Mouse (Mus musculus) midbrain, embryonic 14.5 days (tissue): ENCODE results near the gene Pygm. TPM values are rescaled to one million over a fixed set of nuclear protein-coding genes. Genes with fewer than 3 reads are reported as not detected.

ENCODE experiments used
- ATAC-seq: fragments of 200-750 bp; cut with Nextera tagmentation; 2 replicates; pipeline ENCODE4 v1.8.0; 2017; ENCODE audit warnings: moderate number of reproducible peaks, moderate library complexity; ENCODE audit not compliant: low FRiP score, low TSS enrichment
- DNase-seq: peaks from one replicate; pipeline ENCODE4 v3.0.0-alpha.2; 2015
- H3K27ac ChIP-seq: fragments of 300-500 bp; sonication (generic); replicated peaks from 2 replicates; pipeline ENCODE4 v1.5.1; 2014; ENCODE audit warnings: mild to moderate bottlenecking, low read depth, low read length, moderate library complexity
- H3K27me3 ChIP-seq: fragments of 300-500 bp; sonication (generic); 2 replicates; pipeline ENCODE4 v1.6.1; 2014; ENCODE audit warnings: low read length, control low read depth, mixed read lengths; ENCODE audit not compliant: control insufficient read depth, insufficient read depth
- H3K36me3 ChIP-seq: fragments of 300-500 bp; sonication (generic); 2 replicates; pipeline ENCODE4 v1.6.1; 2014; ENCODE audit warnings: low read length, control low read depth; ENCODE audit not compliant: control insufficient read depth, insufficient read depth
- H3K4me1 ChIP-seq: fragments of 300-500 bp; sonication (generic); 2 replicates; pipeline ENCODE4 v1.6.1; 2014; ENCODE audit warnings: mild to moderate bottlenecking, antibody characterized with exemption, low read length, control low read depth; ENCODE audit not compliant: control insufficient read depth, insufficient read depth
- H3K4me2 ChIP-seq: fragments of 300-500 bp; sonication (generic); 2 replicates; pipeline ENCODE4 v1.6.1; 2014; ENCODE audit warnings: mild to moderate bottlenecking, low read length, moderate library complexity
- H3K4me3 ChIP-seq: fragments of 300-500 bp; sonication (generic); replicated peaks from 2 replicates; pipeline ENCODE4 v1.5.1; 2014; ENCODE audit warnings: low read depth, low read length
- H3K9ac ChIP-seq: fragments of 300-500 bp; sonication (generic); replicated peaks from 2 replicates; pipeline ENCODE4 v1.6.1; 2014; ENCODE audit warnings: mild to moderate bottlenecking, low read length, moderate library complexity
- H3K9me3 ChIP-seq: fragments of 300-500 bp; sonication (generic); 2 replicates; pipeline ENCODE4 v1.6.1; 2016; ENCODE audit warnings: low read length, control low read depth, mixed read lengths; ENCODE audit not compliant: control insufficient read depth
- WGBS: fragments of 180-500 bp; shearing (Covaris S2); extraction: QIAGEN DNeasy Blood & Tissue Kit; methylation state at CpG from one replicate; pipeline ENCODE4 v1.1.7; 2014; 5-methylcytosine and 5-hydroxymethylcytosine counted together
- polyA plus RNA-seq: library from polyadenylated mRNA; unstranded; fragments of >200 nt; fragmentation: Nextera tagmentation; extraction: Ambion mirVana; gene quantifications from 2 replicates; pipeline ENCODE4 v1.2.1, GENCODE M21; 2014

Gene Pygm
- polyA plus RNA-seq, 1 experiment from 2014 or later = 2.9 TPM

GRCm38 (mm10) chr19:6340524-6341452 lies 43.4 kb upstream of the Pygm start, which contains the start of gene Map4k2:
TSS of gene Map4k2 (plus strand) at chr19:6341135.
- peaks cover 75% of the 10 kb centered on the region for H3K36me3 ChIP-seq
- no peaks in the 10 kb centered on the region for H3K9me3 ChIP-seq
- peak within 1 kb of the TSS; percentile 84 for H3K4me2 ChIP-seq
- ATAC-seq = peak; percentile 69
- no peak within 1 kb of the TSS for H3K27ac ChIP-seq
- WGBS = 6% methylated on average over 72 of the region's 72 CpGs
- H3K9ac ChIP-seq = peak within 1 kb of the TSS; percentile 68
- H3K4me1 ChIP-seq = peaks cover 20% of the 10 kb centered on the region
- DNase-seq = peak; percentile 80
- H3K27me3 ChIP-seq = no peaks in the 10 kb centered on the region
- H3K4me3 ChIP-seq = peak within 1 kb of the TSS; percentile 47

GRCm38 (mm10) chr19:6341453-6342077 lies 42.6 kb upstream of the Pygm start:
- no peak for DNase-seq
- no peak for ATAC-seq
- Histone ChIP-seq H3K27ac (no peak overlapping the region), H3K9ac (peak overlapping the region; percentile 68), H3K4me2 (peak overlapping the region; percentile 84), H3K4me1 (peaks cover 13% of the 10 kb centered on the region), H3K4me3 (peak overlapping the region; percentile 47), H3K27me3 (no peaks in the 10 kb centered on the region), H3K9me3 (no peaks in the 10 kb centered on the region), H3K36me3 (peaks cover 83% of the 10 kb centered on the region)
- 12% methylated on average over 23 of the region's 23 CpGs for WGBS

- Histone ChIP-seq H3K27me3 (no peaks in the 10 kb centered on the region), H3K9me3 (no peaks in the 10 kb centered on the region), H3K27ac (no peak overlapping the region), H3K4me2 (peak overlapping the region; percentile 84; the same call in 1 of the 2 replicates), H3K4me3 (no peak overlapping the region), H3K36me3 (peaks cover 86% of the 10 kb centered on the region), H3K4me1 (peaks cover 8% of the 10 kb centered on the region; the same call in 1 of the 2 replicates), H3K9ac (no peak overlapping the region)
- ATAC-seq (no peak), DNase-seq (no peak)
- 78% methylated on average over 5 of the region's 5 CpGs for WGBS
These were observed 41.8 kb upstream of the Pygm start for GRCm38 (mm10) chr19:6342276-6342933.

GRCm38 (mm10) chr19:6343066-6343925 lies 40.9 kb upstream of the Pygm start:
- no peak overlapping the region for H3K4me2 ChIP-seq
- H3K27me3 ChIP-seq = no peaks in the 10 kb centered on the region
- peaks cover 8% of the 10 kb centered on the region; the same call in 1 of the 2 replicates for H3K4me1 ChIP-seq
- ATAC-seq = no peak
- H3K9me3 ChIP-seq = no peaks in the 10 kb centered on the region
- no peak overlapping the region for H3K27ac ChIP-seq
- 89% methylated on average over 19 of the region's 19 CpGs for WGBS
- no peak for DNase-seq
- H3K36me3 ChIP-seq = peaks cover 81% of the 10 kb centered on the region
- no peak overlapping the region for H3K9ac ChIP-seq
- H3K4me3 ChIP-seq = no peak overlapping the region

- no peaks in the 10 kb centered on the region for H3K9me3 ChIP-seq
- H3K4me3 ChIP-seq = no peak overlapping the region
- H3K4me1 ChIP-seq = peaks cover 8% of the 10 kb centered on the region; the same call in 1 of the 2 replicates
- no peak for DNase-seq
- H3K36me3 ChIP-seq = peaks cover 81% of the 10 kb centered on the region
- 86% methylated on average over 5 of the region's 5 CpGs for WGBS
- no peak for ATAC-seq
- no peak overlapping the region for H3K4me2 ChIP-seq
- no peaks in the 10 kb centered on the region for H3K27me3 ChIP-seq
- H3K9ac ChIP-seq = no peak overlapping the region
- no peak overlapping the region for H3K27ac ChIP-seq
These were observed 40.2 kb upstream of the Pygm start for GRCm38 (mm10) chr19:6343996-6344395.

GRCm38 (mm10) chr19:6346023-6346422 lies 38.2 kb upstream of the Pygm start:
- H3K4me1 ChIP-seq = peaks cover 4% of the 10 kb centered on the region; the same call in 1 of the 2 replicates
- no peak overlapping the region for H3K4me3 ChIP-seq
- no peak overlapping the region for H3K27ac ChIP-seq
- no peak for ATAC-seq
- no peaks in the 10 kb centered on the region for H3K27me3 ChIP-seq
- H3K9ac ChIP-seq = no peak overlapping the region
- no peak for DNase-seq
- no peaks in the 10 kb centered on the region for H3K9me3 ChIP-seq
- no peak overlapping the region for H3K4me2 ChIP-seq
- WGBS = 96% methylated on average over 5 of the region's 5 CpGs
- H3K36me3 ChIP-seq = peaks cover 79% of the 10 kb centered on the region

GRCm38 (mm10) chr19:6346661-6347060 lies 37.5 kb upstream of the Pygm start:
- no peaks in the 10 kb centered on the region for H3K9me3 ChIP-seq
- H3K27ac ChIP-seq = no peak overlapping the region
- ATAC-seq (no peak), DNase-seq (no peak)
- no peak overlapping the region for H3K4me3 ChIP-seq
- H3K9ac ChIP-seq = no peak overlapping the region
- H3K4me2 ChIP-seq = no peak overlapping the region
- 90% methylated on average over 10 of the region's 10 CpGs for WGBS
- H3K36me3 ChIP-seq = peaks cover 85% of the 10 kb centered on the region
- H3K4me1 ChIP-seq = no peaks in the 10 kb centered on the region
- H3K27me3 ChIP-seq = no peaks in the 10 kb centered on the region

- 92% methylated on average over 4 of the region's 4 CpGs for WGBS
- H3K27me3 ChIP-seq = no peaks in the 10 kb centered on the region
These were observed 36.6 kb upstream of the Pygm start for GRCm38 (mm10) chr19:6347615-6348014.

More at GRCm38 (mm10) chr19:6347615-6348014, 36.6 kb upstream of the Pygm start:
- no peak overlapping the region for H3K27ac ChIP-seq
- no peaks in the 10 kb centered on the region for H3K9me3 ChIP-seq
- peaks cover 79% of the 10 kb centered on the region for H3K36me3 ChIP-seq
- DNase-seq (no peak), ATAC-seq (no peak)
- H3K4me3 ChIP-seq = no peak overlapping the region
- H3K4me2 ChIP-seq = no peak overlapping the region
- no peak overlapping the region for H3K9ac ChIP-seq
- H3K4me1 ChIP-seq = no peaks in the 10 kb centered on the region
